Mouse (Mus musculus): ENCODE measurements around the gene Flcn. TPM values are rescaled to one million over a fixed set of nuclear protein-coding genes. Genes with fewer than 3 reads are reported as not detected.
"Not testable (repeated sequence)": the region's sequence is repeated elsewhere in the genome, so short reads cannot be mapped to it uniquely, and the experiment has no call there.

The Flcn gene
- polyA plus RNA-seq, 1 experiment = 20.3 TPM

- peaks cover 2% of the 10 kb centered on the region for H3K36me3 ChIP-seq (ENCODE audit: control insufficient read depth, insufficient read depth, low read length)
- H3K27me3 ChIP-seq (ENCODE audit: control insufficient read depth, insufficient read depth, low read length) = no peaks in the 10 kb centered on the region
- TF ChIP-seq CTCF (IDR thresholded peaks at IDR 0.05; ENCODE audit: control insufficient read depth, insufficient read depth, insufficient replicate concordance, low read depth, low read length) (no peak), POLR2A (IDR thresholded peaks at IDR 0.05; ENCODE audit: control insufficient read depth, low read depth, low read length) (no peak; the same call in 1 of the 2 replicates)
- peak within 1 kb of the TSS; percentile 100 for H3K27ac ChIP-seq (ENCODE audit: control insufficient read depth, insufficient read depth, low read depth, low read length)
- H3K4me1 ChIP-seq (ENCODE audit: control insufficient read depth, insufficient read depth, low read length) = peaks cover 2% of the 10 kb centered on the region
- H3K4me3 ChIP-seq (ENCODE audit: control insufficient read depth, low read depth, low read length) = peak within 1 kb of the TSS; percentile 100
These were observed 29.2 kb upstream of the Flcn start, which contains the start of gene Nt5m for GRCm38 (mm10) chr11:59839008-59839458. TSS of gene Nt5m (plus strand) at chr11:59839447.

- TF ChIP-seq POLR2A (IDR thresholded peaks at IDR 0.05; ENCODE audit: control insufficient read depth, low read depth, low read length) (no peak), CTCF (IDR thresholded peaks at IDR 0.05; ENCODE audit: control insufficient read depth, insufficient read depth, insufficient replicate concordance, low read depth, low read length) (no peak)
- no peaks in the 10 kb centered on the region for H3K27me3 ChIP-seq (ENCODE audit: control insufficient read depth, insufficient read depth, low read length)
- peaks cover 2% of the 10 kb centered on the region for H3K4me1 ChIP-seq (ENCODE audit: control insufficient read depth, insufficient read depth, low read length)
- no peak overlapping the region for H3K27ac ChIP-seq (ENCODE audit: control insufficient read depth, insufficient read depth, low read depth, low read length)
- peaks cover 2% of the 10 kb centered on the region for H3K36me3 ChIP-seq (ENCODE audit: control insufficient read depth, insufficient read depth, low read length)
- H3K4me3 ChIP-seq (ENCODE audit: control insufficient read depth, low read depth, low read length) = peak overlapping the region; percentile 100; the same call in 1 of the 2 replicates
These were observed 28.6 kb upstream of the Flcn start for GRCm38 (mm10) chr11:59838426-59838825.

GRCm38 (mm10) chr11:59837789-59838188 is 28.0 kb upstream of the Flcn start:
- not testable (repeated sequence) for H3K27ac ChIP-seq (ENCODE audit: control insufficient read depth, insufficient read depth, low read depth, low read length); H3K4me3 ChIP-seq (ENCODE audit: control insufficient read depth, low read depth, low read length); H3K27me3 ChIP-seq (ENCODE audit: control insufficient read depth, insufficient read depth, low read length); H3K36me3 ChIP-seq (ENCODE audit: control insufficient read depth, insufficient read depth, low read length); H3K4me1 ChIP-seq (ENCODE audit: control insufficient read depth, insufficient read depth, low read length)

GRCm38 (mm10) chr11:59821625-59822024 is 11.8 kb upstream of the Flcn start:
- Histone ChIP-seq H3K27me3 (ENCODE audit: control insufficient read depth, insufficient read depth, low read length) (no peaks in the 10 kb centered on the region), H3K36me3 (ENCODE audit: control insufficient read depth, insufficient read depth, low read length) (peaks cover 2% of the 10 kb centered on the region), H3K4me1 (ENCODE audit: control insufficient read depth, insufficient read depth, low read length) (no peaks in the 10 kb centered on the region), H3K27ac (ENCODE audit: control insufficient read depth, insufficient read depth, low read depth, low read length) (no peak overlapping the region), H3K4me3 (ENCODE audit: control insufficient read depth, low read depth, low read length) (no peak overlapping the region)
- TF ChIP-seq POLR2A (IDR thresholded peaks at IDR 0.05; ENCODE audit: control insufficient read depth, low read depth, low read length) = no peak
- TF ChIP-seq CTCF (IDR thresholded peaks at IDR 0.05; ENCODE audit: control insufficient read depth, insufficient read depth, insufficient replicate concordance, low read depth, low read length) = no peak

GRCm38 (mm10) chr11:59817916-59818315 is 8.1 kb upstream of the Flcn start:
- Histone ChIP-seq H3K27ac (ENCODE audit: control insufficient read depth, insufficient read depth, low read depth, low read length) (no peak overlapping the region), H3K4me3 (ENCODE audit: control insufficient read depth, low read depth, low read length) (no peak overlapping the region), H3K36me3 (ENCODE audit: control insufficient read depth, insufficient read depth, low read length) (peaks cover 2% of the 10 kb centered on the region), H3K27me3 (ENCODE audit: control insufficient read depth, insufficient read depth, low read length) (no peaks in the 10 kb centered on the region), H3K4me1 (ENCODE audit: control insufficient read depth, insufficient read depth, low read length) (no peaks in the 10 kb centered on the region)
- TF ChIP-seq POLR2A (IDR thresholded peaks at IDR 0.05; ENCODE audit: control insufficient read depth, low read depth, low read length) = no peak

GRCm38 (mm10) chr11:59815482-59816065 is 5.8 kb upstream of the Flcn start:
- no peak for TF ChIP-seq POLR2A (IDR thresholded peaks at IDR 0.05; ENCODE audit: control insufficient read depth, low read depth, low read length)
- no peak for TF ChIP-seq CTCF (IDR thresholded peaks at IDR 0.05; ENCODE audit: control insufficient read depth, insufficient read depth, insufficient replicate concordance, low read depth, low read length)
- peaks cover 2% of the 10 kb centered on the region for H3K4me1 ChIP-seq (ENCODE audit: control insufficient read depth, insufficient read depth, low read length)
- H3K4me3 ChIP-seq (ENCODE audit: control insufficient read depth, low read depth, low read length) = no peak overlapping the region
- H3K27me3 ChIP-seq (ENCODE audit: control insufficient read depth, insufficient read depth, low read length) = no peaks in the 10 kb centered on the region
- no peak overlapping the region for H3K27ac ChIP-seq (ENCODE audit: control insufficient read depth, insufficient read depth, low read depth, low read length)
- peaks cover 2% of the 10 kb centered on the region for H3K36me3 ChIP-seq (ENCODE audit: control insufficient read depth, insufficient read depth, low read length)

- TF ChIP-seq POLR2A (IDR thresholded peaks at IDR 0.05; ENCODE audit: control insufficient read depth, low read depth, low read length) = no peak
- no peak for TF ChIP-seq CTCF (IDR thresholded peaks at IDR 0.05; ENCODE audit: control insufficient read depth, insufficient read depth, insufficient replicate concordance, low read depth, low read length)
- H3K27me3 ChIP-seq (ENCODE audit: control insufficient read depth, insufficient read depth, low read length) = no peaks in the 10 kb centered on the region
- peaks cover 2% of the 10 kb centered on the region for H3K36me3 ChIP-seq (ENCODE audit: control insufficient read depth, insufficient read depth, low read length)
- H3K27ac ChIP-seq (ENCODE audit: control insufficient read depth, insufficient read depth, low read depth, low read length) = no peak overlapping the region
- H3K4me3 ChIP-seq (ENCODE audit: control insufficient read depth, low read depth, low read length) = no peak overlapping the region
- peaks cover 2% of the 10 kb centered on the region for H3K4me1 ChIP-seq (ENCODE audit: control insufficient read depth, insufficient read depth, low read length)
These were observed 5.1 kb upstream of the Flcn start for GRCm38 (mm10) chr11:59814936-59815335.

GRCm38 (mm10) chr11:59814311-59814710 is 4.5 kb upstream of the Flcn start:
- TF ChIP-seq CTCF (IDR thresholded peaks at IDR 0.05; ENCODE audit: control insufficient read depth, insufficient read depth, insufficient replicate concordance, low read depth, low read length) = no peak
- TF ChIP-seq POLR2A (IDR thresholded peaks at IDR 0.05; ENCODE audit: control insufficient read depth, low read depth, low read length) = no peak
- Histone ChIP-seq H3K27ac (ENCODE audit: control insufficient read depth, insufficient read depth, low read depth, low read length) (no peak overlapping the region), H3K27me3 (ENCODE audit: control insufficient read depth, insufficient read depth, low read length) (no peaks in the 10 kb centered on the region), H3K4me3 (ENCODE audit: control insufficient read depth, low read depth, low read length) (no peak overlapping the region), H3K4me1 (ENCODE audit: control insufficient read depth, insufficient read depth, low read length) (peaks cover 2% of the 10 kb centered on the region), H3K36me3 (ENCODE audit: control insufficient read depth, insufficient read depth, low read length) (no peaks in the 10 kb centered on the region)
